Mouse (Mus musculus) midbrain, embryonic 12.5 days (tissue): ENCODE measurements around the gene Tgm1. TPM values are rescaled to one million over a fixed set of nuclear protein-coding genes. Genes with fewer than 3 reads are reported as not detected.

Source experiments
- ATAC-seq: fragments of 200-750 bp; cut with Nextera tagmentation; 2 replicates; pipeline ENCODE4 v1.8.0; 2017; ENCODE audit warnings: low read depth, moderate TSS enrichment, moderate library complexity; ENCODE audit not compliant: low FRiP score
- H3K27ac ChIP-seq: fragments of 300-500 bp; sonication (generic); replicated peaks from 2 replicates; pipeline ENCODE4 v1.5.1; 2016; ENCODE audit warnings: mild to moderate bottlenecking
- H3K27me3 ChIP-seq: fragments of 300-500 bp; sonication (generic); 2 replicates; pipeline ENCODE4 v1.6.1; 2016; ENCODE audit warnings: mild to moderate bottlenecking
- H3K36me3 ChIP-seq: fragments of 300-500 bp; sonication (generic); 2 replicates; pipeline ENCODE4 v1.6.1; 2016
- H3K4me1 ChIP-seq: fragments of 300-500 bp; sonication (generic); 2 replicates; pipeline ENCODE4 v1.6.1; 2016
- H3K4me2 ChIP-seq: fragments of 300-500 bp; sonication (generic); replicated peaks from 2 replicates; pipeline ENCODE4 v1.6.1; 2016; ENCODE audit warnings: mild to moderate bottlenecking, moderate library complexity
- H3K4me3 ChIP-seq: fragments of 300-500 bp; sonication (generic); 2 replicates; pipeline ENCODE4 v1.5.1; 2016; ENCODE audit warnings: mild to moderate bottlenecking
- H3K9ac ChIP-seq: fragments of 300-500 bp; sonication (generic); replicated peaks from 2 replicates; pipeline ENCODE4 v1.6.1; 2016; ENCODE audit warnings: mild to moderate bottlenecking, moderate library complexity
- H3K9me3 ChIP-seq: fragments of 300-500 bp; sonication (generic); 2 replicates; pipeline ENCODE4 v1.6.1; 2016; ENCODE audit warnings: mild to moderate bottlenecking
- WGBS: fragments of 180-500 bp; shearing (Covaris S2); methylation state at CpG from one replicate; pipeline ENCODE4 v1.1.7; 2016; 5-methylcytosine and 5-hydroxymethylcytosine counted together
- polyA plus RNA-seq: library from polyadenylated mRNA; unstranded; fragments of >200 nt; fragmentation: Nextera tagmentation; extraction: Ambion mirVana; gene quantifications from 2 replicates; pipeline ENCODE4 v1.2.1, GENCODE M21; 2016

Gene Tgm1
- polyA plus RNA-seq, 1 experiment from 2014 or later = 0.59 TPM

- ATAC-seq = no peak
- Histone ChIP-seq H3K9me3 (no peaks in the 10 kb centered on the region), H3K4me3 (no peak overlapping the region), H3K36me3 (peaks cover 31% of the 10 kb centered on the region), H3K27me3 (no peaks in the 10 kb centered on the region), H3K4me2 (no peak overlapping the region), H3K4me1 (no peaks in the 10 kb centered on the region), H3K27ac (no peak overlapping the region), H3K9ac (no peak overlapping the region)
- WGBS = 88% methylated on average over 9 of the region's 9 CpGs
These were observed 23.5 kb upstream of the Tgm1 start for GRCm38 (mm10) chr14:55737086-55737687.

GRCm38 (mm10) chr14:55735758-55736157 lies 22.0 kb upstream of the Tgm1 start:
- Histone ChIP-seq H3K36me3 (peaks cover 28% of the 10 kb centered on the region), H3K4me2 (no peak overlapping the region), H3K9ac (no peak overlapping the region), H3K4me3 (no peak overlapping the region), H3K27me3 (no peaks in the 10 kb centered on the region), H3K27ac (no peak overlapping the region), H3K4me1 (no peaks in the 10 kb centered on the region), H3K9me3 (no peaks in the 10 kb centered on the region)
- WGBS = 82% methylated on average over 4 of the region's 4 CpGs
- no peak for ATAC-seq

- Histone ChIP-seq H3K27ac (no peak overlapping the region), H3K4me2 (no peak overlapping the region), H3K9ac (no peak overlapping the region), H3K9me3 (no peaks in the 10 kb centered on the region), H3K36me3 (peaks cover 24% of the 10 kb centered on the region), H3K4me1 (no peaks in the 10 kb centered on the region), H3K27me3 (no peaks in the 10 kb centered on the region), H3K4me3 (no peak overlapping the region)
- no peak for ATAC-seq
- 77% methylated on average over 3 of the region's 3 CpGs for WGBS
These were observed 21.6 kb upstream of the Tgm1 start for GRCm38 (mm10) chr14:55735334-55735733.

GRCm38 (mm10) chr14:55734869-55735268 lies 21.1 kb upstream of the Tgm1 start:
- Histone ChIP-seq H3K9me3 (no peaks in the 10 kb centered on the region), H3K4me3 (no peak overlapping the region), H3K4me1 (no peaks in the 10 kb centered on the region), H3K27me3 (no peaks in the 10 kb centered on the region), H3K9ac (no peak overlapping the region), H3K27ac (no peak overlapping the region), H3K4me2 (no peak overlapping the region), H3K36me3 (peaks cover 19% of the 10 kb centered on the region)
- no peak for ATAC-seq
- 75% methylated on average over 7 of the region's 7 CpGs for WGBS

GRCm38 (mm10) chr14:55733889-55734288 lies 20.2 kb upstream of the Tgm1 start:
- ATAC-seq = no peak
- Histone ChIP-seq H3K27ac (no peak overlapping the region), H3K9me3 (no peaks in the 10 kb centered on the region), H3K36me3 (peaks cover 10% of the 10 kb centered on the region), H3K4me3 (no peak overlapping the region), H3K9ac (no peak overlapping the region), H3K4me1 (no peaks in the 10 kb centered on the region), H3K4me2 (no peak overlapping the region), H3K27me3 (no peaks in the 10 kb centered on the region)
- 74% methylated on average over 10 of the region's 10 CpGs for WGBS

DNA sequence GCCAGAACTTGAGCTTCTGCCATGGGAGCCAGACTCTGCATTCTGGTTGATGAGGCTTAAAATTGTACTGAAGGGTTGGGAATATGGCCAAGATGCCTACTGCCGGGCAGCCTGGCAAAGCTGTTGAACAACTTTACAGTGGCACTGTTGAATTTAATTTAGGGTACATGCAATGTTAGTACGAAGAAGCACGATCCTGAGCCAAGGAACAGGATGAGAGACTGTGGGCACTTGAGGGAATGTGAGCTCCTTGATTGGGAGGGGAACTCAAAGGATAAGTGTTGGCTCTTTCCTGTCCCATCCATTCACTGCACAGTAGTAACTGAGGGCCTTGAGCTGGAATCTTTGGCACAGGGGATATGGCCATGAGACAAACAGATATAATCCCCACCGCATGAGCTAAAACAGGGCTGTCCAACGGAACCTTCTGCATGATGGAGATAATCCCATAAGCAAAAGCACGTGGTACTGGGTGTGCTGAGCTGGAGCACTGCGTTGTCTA lies 16.9 kb upstream of the Tgm1 start:
- 81% methylated on average over 7 of the region's 7 CpGs for WGBS
- H3K27ac ChIP-seq = no peak overlapping the region
- no peak overlapping the region for H3K4me2 ChIP-seq
- no peaks in the 10 kb centered on the region; the same call in 1 of the 2 replicates for H3K27me3 ChIP-seq
- no peak overlapping the region for H3K9ac ChIP-seq
- ATAC-seq = no peak
- no peaks in the 10 kb centered on the region for H3K36me3 ChIP-seq
- H3K4me3 ChIP-seq = no peak overlapping the region
- no peaks in the 10 kb centered on the region for H3K4me1 ChIP-seq
- no peaks in the 10 kb centered on the region for H3K9me3 ChIP-seq

DNA sequence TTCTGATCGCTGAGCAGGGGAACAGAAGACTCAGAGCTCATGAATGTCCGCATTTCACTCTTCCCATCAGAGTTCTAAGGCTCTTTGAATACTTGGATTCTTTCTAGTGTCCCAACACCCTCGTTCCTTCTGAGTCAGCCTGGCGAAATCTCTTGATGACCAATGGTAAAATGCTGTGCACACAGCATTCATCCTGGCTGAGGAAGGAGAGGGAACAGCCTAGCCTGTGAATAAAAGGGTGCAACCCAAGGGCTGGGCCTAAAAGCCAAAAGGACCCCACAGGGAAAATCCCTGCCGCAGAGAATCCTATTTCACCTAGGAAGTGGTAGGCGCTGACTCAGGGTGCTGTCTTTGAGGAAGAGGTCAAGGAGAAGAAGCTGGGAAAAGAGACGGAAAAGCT lies 16.4 kb upstream of the Tgm1 start:
- Histone ChIP-seq H3K4me3 (no peak overlapping the region), H3K9ac (no peak overlapping the region), H3K4me2 (no peak overlapping the region), H3K9me3 (no peaks in the 10 kb centered on the region), H3K4me1 (no peaks in the 10 kb centered on the region), H3K27me3 (no peaks in the 10 kb centered on the region; the same call in 1 of the 2 replicates), H3K27ac (no peak overlapping the region), H3K36me3 (no peaks in the 10 kb centered on the region)
- ATAC-seq = no peak
- WGBS = 73% methylated on average over 7 of the region's 7 CpGs

- H3K36me3 ChIP-seq = no peaks in the 10 kb centered on the region
- 74% methylated on average over 8 of the region's 8 CpGs for WGBS
- no peak overlapping the region for H3K27ac ChIP-seq
- no peak overlapping the region for H3K4me3 ChIP-seq
- no peak overlapping the region for H3K4me2 ChIP-seq
- no peak overlapping the region for H3K9ac ChIP-seq
- ATAC-seq = no peak
- H3K27me3 ChIP-seq = no peaks in the 10 kb centered on the region; the same call in 1 of the 2 replicates
- no peaks in the 10 kb centered on the region for H3K9me3 ChIP-seq
- no peaks in the 10 kb centered on the region for H3K4me1 ChIP-seq
These were observed 14.4 kb upstream of the Tgm1 start for GRCm38 (mm10) chr14:55727889-55728685.

DNA sequence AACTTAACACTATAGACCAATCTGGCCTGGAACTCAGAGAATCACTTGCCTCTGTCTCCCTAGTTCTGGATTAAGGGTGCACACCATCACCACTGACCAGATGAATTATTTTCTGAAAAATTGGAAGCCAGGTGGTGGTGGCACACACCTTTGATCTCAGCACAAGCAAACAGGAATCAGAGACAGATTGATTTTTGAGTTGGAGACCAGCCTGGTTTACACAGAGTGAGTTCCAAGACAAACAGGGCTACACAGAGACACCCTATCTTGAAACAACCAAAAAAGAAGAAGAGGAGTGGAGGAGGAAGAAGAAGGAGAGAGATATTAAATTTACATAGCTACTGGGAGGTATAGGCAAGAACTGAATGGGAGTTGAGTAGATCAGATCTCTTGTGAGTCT lies 12.5 kb upstream of the Tgm1 start:
- Histone ChIP-seq H3K27ac (no peak overlapping the region), H3K9me3 (no peaks in the 10 kb centered on the region), H3K9ac (no peak overlapping the region), H3K4me2 (no peak overlapping the region), H3K27me3 (no peaks in the 10 kb centered on the region; the same call in 1 of the 2 replicates), H3K4me3 (no peak overlapping the region), H3K4me1 (peaks cover 5% of the 10 kb centered on the region; the same call in 1 of the 2 replicates), H3K36me3 (no peaks in the 10 kb centered on the region)
- ATAC-seq = no peak

DNA sequence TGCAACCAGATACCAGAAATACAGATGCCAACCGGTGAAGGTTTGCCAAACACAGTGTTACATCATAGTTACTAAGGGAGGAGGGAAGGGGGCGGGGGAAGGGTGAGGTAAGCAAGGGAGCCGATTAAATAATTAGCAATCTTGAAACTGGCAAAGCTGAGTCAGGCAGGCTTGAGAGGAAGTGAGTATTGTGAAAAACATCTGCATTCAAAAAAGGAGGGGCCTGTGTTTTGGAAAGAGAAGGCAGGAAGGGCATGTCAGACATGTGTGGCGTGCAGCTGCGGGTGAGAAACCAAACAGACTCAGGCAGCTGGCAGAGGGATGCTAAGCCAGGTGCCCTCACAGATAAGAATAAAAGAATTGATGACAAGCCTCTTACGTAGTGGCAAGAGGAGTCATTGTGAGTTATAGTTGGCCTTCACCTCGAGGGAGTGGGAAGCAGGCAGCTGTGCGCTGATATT lies 10.7 kb upstream of the Tgm1 start:
- Histone ChIP-seq H3K27me3 (no peaks in the 10 kb centered on the region; the same call in 1 of the 2 replicates), H3K9me3 (no peaks in the 10 kb centered on the region), H3K27ac (no peak overlapping the region), H3K4me1 (peaks cover 7% of the 10 kb centered on the region; the same call in 1 of the 2 replicates), H3K4me2 (no peak overlapping the region), H3K36me3 (peaks cover 4% of the 10 kb centered on the region; the same call in 1 of the 2 replicates), H3K9ac (no peak overlapping the region), H3K4me3 (no peak overlapping the region)
- WGBS = 76% methylated on average over 8 of the region's 8 CpGs
- no peak for ATAC-seq

DNA sequence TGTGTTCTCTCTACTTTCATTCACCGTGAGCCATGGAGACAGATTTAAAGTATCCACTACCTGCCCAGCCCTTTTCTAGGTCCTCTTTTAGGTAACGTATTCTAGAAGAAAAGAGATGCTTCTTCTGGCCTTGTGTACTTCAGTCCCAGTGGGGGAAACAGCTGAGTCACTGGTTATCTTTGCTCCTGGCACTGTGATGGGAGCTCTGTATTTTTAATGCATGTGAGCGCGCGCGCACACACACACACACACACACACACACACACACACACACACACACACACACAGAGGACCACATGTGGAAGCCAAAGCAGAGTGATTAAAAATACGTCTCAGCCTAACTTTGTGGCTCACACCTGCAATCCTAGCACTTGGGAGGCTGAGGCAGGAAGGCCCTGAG lies 9.7 kb upstream of the Tgm1 start:
- H3K36me3 ChIP-seq = peaks cover 12% of the 10 kb centered on the region
- no peak overlapping the region for H3K4me3 ChIP-seq
- no peak for ATAC-seq
- 98% methylated on average over 7 of the region's 7 CpGs for WGBS
- H3K27ac ChIP-seq = no peak overlapping the region
- H3K27me3 ChIP-seq = no peaks in the 10 kb centered on the region; the same call in 1 of the 2 replicates
- H3K4me1 ChIP-seq = peaks cover 7% of the 10 kb centered on the region; the same call in 1 of the 2 replicates
- no peak overlapping the region for H3K9ac ChIP-seq
- H3K9me3 ChIP-seq = no peaks in the 10 kb centered on the region
- H3K4me2 ChIP-seq = no peak overlapping the region

- no peaks in the 10 kb centered on the region for H3K27me3 ChIP-seq
- ATAC-seq = no peak; the same call in 1 of the 2 replicates
- peak overlapping the region; percentile 82 for H3K4me3 ChIP-seq
- peak overlapping the region; percentile 80 for H3K27ac ChIP-seq
- H3K4me1 ChIP-seq = peaks cover 7% of the 10 kb centered on the region; the same call in 1 of the 2 replicates
- H3K36me3 ChIP-seq = peaks cover 17% of the 10 kb centered on the region
- WGBS = 52% methylated on average over 8 of the region's 8 CpGs
- peak overlapping the region; percentile 61 for H3K4me2 ChIP-seq
- peak overlapping the region; percentile 75 for H3K9ac ChIP-seq
- no peaks in the 10 kb centered on the region for H3K9me3 ChIP-seq
These were observed 8.8 kb upstream of the Tgm1 start for GRCm38 (mm10) chr14:55722438-55722945.
